Mouse (Mus musculus) lung, embryonic 14.5 days (tissue): ENCODE results near the gene Prl3d2. TPM values are rescaled to one million over a fixed set of nuclear protein-coding genes. Genes with fewer than 3 reads are reported as not detected.
"Not testable (repeated sequence)": the region's sequence is repeated elsewhere in the genome, so short reads cannot be mapped to it uniquely, and the experiment has no call there.

ENCODE experiments used
- ATAC-seq: fragments of 200-750 bp; cut with Nextera tagmentation; 2 replicates; pipeline ENCODE4 v1.8.0; 2017; ENCODE audit warnings: mild to moderate bottlenecking, moderate TSS enrichment, moderate library complexity; ENCODE audit not compliant: insufficient read depth
- DNase-seq: peaks from one replicate; pipeline ENCODE4 v3.0.0-alpha.2; 2015
- H3K27ac ChIP-seq: fragments of 300-500 bp; sonication (generic); 2 replicates; pipeline ENCODE4 v1.5.1; 2014; ENCODE audit warnings: low read depth, mild to moderate bottlenecking, moderate library complexity
- H3K27me3 ChIP-seq: fragments of 300-500 bp; sonication (generic); 2 replicates; pipeline ENCODE4 v1.6.1; 2014; ENCODE audit warnings: low read length, control low read depth; ENCODE audit not compliant: insufficient read depth
- H3K36me3 ChIP-seq: fragments of 300-500 bp; sonication (generic); 2 replicates; pipeline ENCODE4 v1.6.1; 2014; ENCODE audit warnings: control low read depth; ENCODE audit not compliant: insufficient read depth
- H3K4me1 ChIP-seq: fragments of 300-500 bp; sonication (generic); 2 replicates; pipeline ENCODE4 v1.6.1; 2014; ENCODE audit warnings: antibody characterized with exemption, control low read depth; ENCODE audit not compliant: insufficient read depth
- H3K4me2 ChIP-seq: fragments of 300-500 bp; sonication (generic); 2 replicates; pipeline ENCODE4 v1.6.1; 2014; ENCODE audit warnings: mild to moderate bottlenecking
- H3K4me3 ChIP-seq: fragments of 300-500 bp; sonication (generic); 2 replicates; pipeline ENCODE4 v1.5.1; 2014; ENCODE audit warnings: low read depth, low read length
- H3K9ac ChIP-seq: fragments of 300-500 bp; sonication (generic); 2 replicates; pipeline ENCODE4 v1.6.1; 2014
- H3K9me3 ChIP-seq: fragments of 300-500 bp; sonication (generic); 2 replicates; pipeline ENCODE4 v1.6.1; 2016; ENCODE audit warnings: low read depth, low read length, control low read depth
- CTCF ChIP-seq: IDR thresholded peaks from 2 replicates; pipeline ENCODE4 v1.5.1; 2016; ENCODE audit warnings: antibody characterized with exemption, low read depth
- WGBS: fragments of 180-500 bp; shearing (Covaris S2); extraction: QIAGEN DNeasy Blood & Tissue Kit; methylation state at CpG from one replicate; pipeline ENCODE4 v1.1.7; 2014; 5-methylcytosine and 5-hydroxymethylcytosine counted together
- polyA plus RNA-seq: library from polyadenylated mRNA; unstranded; fragments of >200 nt; fragmentation: Nextera tagmentation; extraction: Ambion mirVana; gene quantifications from 2 replicates; pipeline ENCODE4 v1.2.1, GENCODE M21; 2014

The Prl3d2 gene
- not detected in 2 replicates for polyA plus RNA-seq

DNA sequence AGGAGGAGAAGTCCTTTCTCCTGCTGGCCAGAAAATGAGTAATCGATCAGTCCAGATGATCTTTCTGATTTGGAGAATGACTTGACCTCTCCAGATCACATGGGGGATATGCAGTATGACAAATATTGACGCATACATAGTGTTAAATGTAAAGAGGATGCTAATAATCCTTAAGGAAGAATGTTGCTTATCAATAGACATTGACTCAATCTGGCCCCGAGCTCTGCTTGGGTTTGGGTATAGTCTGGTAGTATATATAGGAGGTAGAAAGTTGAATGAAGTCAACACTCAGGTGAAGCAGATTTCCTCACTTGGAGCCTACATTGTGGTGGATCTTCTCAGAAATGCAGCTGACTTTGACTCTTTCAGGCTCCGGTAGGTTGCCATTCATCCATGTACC lies at the start of gene Prl3d2:
Gene Prl3d2, plus strand, starts transcription at position 301 of the 400 bp plus-strand sequence.
- not testable (repeated sequence) for H3K27ac ChIP-seq, H3K36me3 ChIP-seq, H3K9me3 ChIP-seq, H3K4me1 ChIP-seq, H3K4me3 ChIP-seq, H3K27me3 ChIP-seq, ATAC-seq, DNase-seq, H3K9ac ChIP-seq, H3K4me2 ChIP-seq
- WGBS: 84% methylated on average over 3 of the region's 4 CpGs

- H3K36me3 ChIP-seq, DNase-seq, H3K4me2 ChIP-seq, H3K9ac ChIP-seq, H3K4me3 ChIP-seq, H3K9me3 ChIP-seq, ATAC-seq, H3K27ac ChIP-seq, H3K4me1 ChIP-seq, H3K27me3 ChIP-seq: not testable (repeated sequence)
- WGBS: 89% methylated on average over 5 of the region's 5 CpGs
Measured at GRCm38 (mm10) chr13:27093890-27094289, 27.6 kb upstream of the Prl3d2 start, which contains the start of gene Prl3d1. TSS of gene Prl3d1 (plus strand) at chr13:27094190.

DNA sequence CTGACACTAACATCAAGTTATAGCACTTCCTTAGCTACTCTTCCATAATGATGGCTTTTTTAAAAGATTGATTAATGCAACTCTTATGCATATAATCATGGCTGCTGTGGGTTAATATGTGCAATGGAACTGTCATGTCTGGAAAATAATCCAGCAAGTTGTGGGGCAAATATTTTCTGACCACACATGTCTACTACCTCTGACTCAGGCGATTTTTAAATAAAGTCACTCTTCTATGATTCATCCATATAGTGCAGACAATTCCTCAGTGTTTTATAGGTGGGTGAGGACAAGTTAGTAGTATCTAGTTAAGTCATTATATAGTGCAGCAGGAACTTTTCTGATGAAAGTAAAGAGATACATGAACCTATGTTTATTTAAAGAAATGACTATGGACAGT lies 26.8 kb downstream of the Prl3d2 start:
- no peak overlapping the region for H3K4me2 ChIP-seq
- H3K9me3 ChIP-seq: no peaks in the 10 kb centered on the region
- H3K27me3 ChIP-seq: no peaks in the 10 kb centered on the region
- 76% methylated on average over 1 of the region's 1 CpGs for WGBS
- no peak overlapping the region for H3K9ac ChIP-seq
- ATAC-seq (no peak), DNase-seq (no peak)
- no peaks in the 10 kb centered on the region for H3K36me3 ChIP-seq
- no peak overlapping the region for H3K27ac ChIP-seq
- TF ChIP-seq CTCF: no peak
- no peak overlapping the region for H3K4me3 ChIP-seq
- no peaks in the 10 kb centered on the region for H3K4me1 ChIP-seq

DNA sequence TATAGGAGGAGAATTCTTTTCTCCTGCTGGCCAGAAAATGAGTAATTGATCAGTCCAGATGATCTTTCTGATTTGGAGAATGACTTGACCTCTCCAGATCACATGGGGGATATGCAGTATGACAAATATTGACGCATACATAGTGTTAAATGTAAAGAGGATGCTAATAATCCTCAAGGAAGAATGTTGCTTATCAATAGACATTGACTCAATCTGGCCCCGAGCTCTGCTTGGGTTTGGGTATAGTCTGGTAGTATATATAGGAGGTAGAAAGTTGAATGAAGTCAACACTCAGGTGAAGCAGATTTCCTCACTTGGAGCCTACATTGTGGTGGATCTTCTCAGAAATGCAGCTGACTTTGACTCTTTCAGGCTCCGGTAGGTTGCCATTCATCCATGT lies 35.0 kb downstream of the Prl3d2 start, which contains the start of gene Prl3d3:
Gene Prl3d3, plus strand, starts transcription at position 301 of the 400 bp plus-strand sequence.
- H3K27me3 ChIP-seq, DNase-seq, ATAC-seq, H3K9me3 ChIP-seq, H3K4me2 ChIP-seq, H3K4me3 ChIP-seq, H3K9ac ChIP-seq, H3K4me1 ChIP-seq, H3K27ac ChIP-seq, H3K36me3 ChIP-seq: not testable (repeated sequence)
- 88% methylated on average over 2 of the region's 3 CpGs for whole genome bisulfite sequencing

Other genes with a start within 250 kb of the Prl3d2 start
- not detected in 2 replicates for gene Prl, start 64.1 kb upstream of the Prl3d2 start, polyA plus RNA-seq
- not detected in 2 replicates for gene Prl3d1, start 27.5 kb upstream of the Prl3d2 start, polyA plus RNA-seq
- gene Prl3d3, start 35.1 kb downstream of the Prl3d2 start, polyA plus RNA-seq: not detected in 2 replicates
- gene Prl3c1, start 75.0 kb downstream of the Prl3d2 start, polyA plus RNA-seq: not detected in 2 replicates
- gene Prl3b1, start 120.1 kb downstream of the Prl3d2 start, polyA plus RNA-seq: not detected in 2 replicates
- not detected in 2 replicates for gene Prl3a1, start 137.7 kb downstream of the Prl3d2 start, polyA plus RNA-seq
- not detected in 2 replicates for gene Prl6a1, start 190.9 kb downstream of the Prl3d2 start, polyA plus RNA-seq
- gene Prl8a2, start 224.0 kb downstream of the Prl3d2 start, polyA plus RNA-seq: not detected in 2 replicates